Mouse (Mus musculus) kidney, postnatal 10 days (tissue): ENCODE measurements around the gene Cd180.
A peak's percentile ranks its signal among the peaks of the same experiment; 100 is the strongest.
"Not testable (repeated sequence)": the region's sequence is repeated elsewhere in the genome, so short reads cannot be mapped to it uniquely, and the experiment has no call there.

Source experiments
- DNase-seq: peaks from one replicate; pipeline ENCODE4 v3.0.0; 2021; ENCODE audit warnings: mixed read lengths

Gene Cd180

DNA sequence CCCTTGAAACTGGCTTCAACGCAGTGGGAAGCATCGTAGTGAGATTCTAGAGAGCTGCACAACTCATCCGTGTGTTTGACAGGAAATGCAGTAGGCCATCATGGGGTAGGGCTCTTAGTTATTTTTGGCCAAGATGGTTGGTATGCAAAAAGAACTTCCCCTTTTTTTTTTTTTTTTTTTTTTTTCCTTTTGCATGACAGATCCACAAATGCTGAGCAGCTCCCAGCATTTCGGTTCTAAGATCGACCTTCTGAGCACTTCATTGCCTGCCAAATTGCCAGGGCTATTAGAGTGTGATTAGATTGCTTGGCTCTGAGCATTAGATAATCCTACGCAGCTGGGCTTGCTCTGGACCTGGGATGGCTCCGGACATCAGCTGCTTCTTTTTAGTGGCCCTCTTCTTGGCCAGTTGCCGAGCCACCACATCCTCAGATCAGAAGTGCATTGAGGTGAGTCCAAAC lies at the start of gene Cd180:
Cd180 (plus strand) TSS at position 218 of the 461 bp plus-strand sequence.
- peak; percentile 49 for DNase-seq

DNA sequence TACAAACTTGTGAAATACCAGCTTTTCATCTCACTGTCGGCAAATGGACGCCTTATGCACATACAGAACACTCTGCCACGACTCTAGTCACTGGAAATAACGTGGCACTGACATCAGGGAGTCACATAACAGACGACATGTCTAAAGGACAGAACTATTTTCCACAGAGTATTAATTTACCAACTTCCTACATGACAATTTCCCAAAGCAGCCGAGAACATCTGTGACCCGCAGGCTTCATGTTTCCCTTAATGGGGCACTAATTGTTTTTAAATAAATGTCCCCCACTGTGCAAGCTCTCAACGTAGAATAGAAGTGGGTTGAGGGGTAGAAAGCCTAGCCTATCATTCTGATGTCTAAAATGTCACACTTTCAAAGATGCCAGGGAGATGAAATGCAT lies 49.0 kb upstream of the Cd180 start:
- no peak for DNase-seq

DNA sequence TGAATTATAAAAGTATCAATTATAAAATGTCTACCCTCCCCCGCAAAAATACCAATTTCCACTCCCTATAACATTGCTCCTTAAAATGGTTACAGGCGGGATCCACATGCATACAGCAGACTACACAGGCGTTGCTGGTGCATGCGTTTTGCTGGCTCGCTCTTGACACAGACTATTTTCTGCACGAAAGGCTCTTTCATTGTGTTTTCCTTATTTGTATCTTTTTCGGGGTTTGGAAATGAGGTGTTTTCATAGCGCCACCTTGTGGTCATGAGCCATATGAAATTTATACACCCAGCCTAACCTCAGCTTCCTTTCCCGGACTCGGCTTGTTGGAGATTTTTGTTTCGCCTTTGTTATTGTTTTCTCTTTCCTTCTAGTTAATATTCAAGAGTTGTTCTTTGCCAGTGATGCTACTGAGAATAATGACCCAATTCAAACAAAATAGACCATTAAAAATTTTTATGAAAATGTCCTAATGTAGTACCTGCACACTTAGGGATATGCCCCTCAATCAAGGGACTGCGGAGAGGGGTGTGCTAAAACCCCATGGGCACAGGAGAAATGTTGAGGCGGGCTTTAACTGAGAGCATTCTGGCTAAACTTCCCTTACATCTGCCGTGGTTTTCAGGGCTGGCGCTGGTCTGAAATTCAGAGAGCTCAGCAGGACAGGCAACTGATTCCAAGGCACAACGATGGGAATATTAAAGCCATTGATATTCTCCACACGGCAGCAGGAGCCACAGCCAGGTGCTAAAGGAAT lies 48.4 kb upstream of the Cd180 start:
- peak; percentile 84 for DNase-seq

DNA sequence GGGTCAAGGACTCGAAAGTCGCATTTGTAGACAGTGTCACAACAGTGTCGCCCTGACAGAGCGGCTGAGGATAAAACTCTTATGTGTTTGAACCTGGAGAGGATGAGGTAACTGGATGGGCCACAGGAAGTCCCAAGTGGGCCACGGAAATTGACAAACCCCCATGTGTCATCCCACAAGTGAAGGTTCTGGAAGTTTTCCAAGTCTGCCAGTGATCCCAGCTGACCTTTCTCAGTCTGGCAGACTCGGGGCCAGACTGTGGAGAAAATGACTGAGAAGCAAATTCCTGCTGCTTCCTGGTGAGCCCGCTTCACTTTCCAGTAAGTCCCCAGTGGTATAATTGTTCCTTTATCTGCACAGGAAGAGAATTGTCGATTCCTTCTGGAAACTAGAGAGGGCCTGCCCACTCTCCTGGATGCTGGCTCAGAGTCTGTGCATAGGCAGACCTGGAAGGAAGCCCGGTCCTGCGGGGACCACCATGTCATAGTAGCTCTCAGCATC lies 47.0 kb upstream of the Cd180 start:
- DNase-seq = peak; percentile 58

DNA sequence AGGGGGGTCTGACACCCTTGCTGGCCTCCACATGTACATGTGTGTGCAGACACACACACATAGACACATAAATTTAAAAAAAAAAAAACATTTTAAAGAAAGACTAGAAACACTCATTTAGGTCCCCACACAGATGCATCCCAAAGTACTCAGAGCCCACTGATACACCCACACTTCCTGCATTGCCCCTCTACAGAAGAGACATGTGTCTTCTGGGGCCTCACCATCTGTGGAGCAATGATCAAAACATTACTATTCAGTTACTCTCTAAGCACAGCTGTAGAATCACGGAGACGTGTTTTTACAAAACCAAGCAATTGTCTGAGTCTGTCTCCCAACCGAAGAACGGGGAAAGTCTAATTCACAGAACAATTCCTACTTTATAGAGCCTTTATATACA lies 45.8 kb upstream of the Cd180 start:
- DNase-seq = no peak

DNA sequence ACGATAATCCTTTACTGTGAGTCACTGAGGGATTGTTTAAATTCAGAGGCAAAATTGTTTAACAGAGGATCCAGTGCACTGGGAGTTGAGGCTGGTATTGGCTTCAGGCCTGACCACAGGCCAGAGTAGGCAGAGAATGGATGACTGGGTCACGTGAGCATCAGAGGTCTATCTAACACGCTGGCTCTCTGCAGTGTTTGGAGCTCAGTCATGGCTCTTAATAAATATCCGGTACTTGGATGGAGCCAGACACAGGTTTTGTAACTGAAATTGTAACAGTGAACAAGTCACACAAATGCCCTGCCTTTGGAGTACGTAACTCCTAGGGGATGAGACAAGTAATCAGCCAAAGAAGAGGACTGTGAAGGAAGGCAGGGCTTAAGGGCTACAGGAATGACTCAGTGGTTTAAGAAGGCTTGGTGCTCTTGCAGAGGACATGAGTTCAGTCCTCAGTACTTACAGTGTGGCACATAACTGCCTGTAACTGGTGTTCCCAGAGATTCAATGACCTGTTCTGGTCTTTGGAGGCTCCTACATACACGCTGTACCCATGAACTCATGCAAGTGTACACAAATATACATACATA lies 41.0 kb upstream of the Cd180 start:
- DNase-seq = no peak

DNA sequence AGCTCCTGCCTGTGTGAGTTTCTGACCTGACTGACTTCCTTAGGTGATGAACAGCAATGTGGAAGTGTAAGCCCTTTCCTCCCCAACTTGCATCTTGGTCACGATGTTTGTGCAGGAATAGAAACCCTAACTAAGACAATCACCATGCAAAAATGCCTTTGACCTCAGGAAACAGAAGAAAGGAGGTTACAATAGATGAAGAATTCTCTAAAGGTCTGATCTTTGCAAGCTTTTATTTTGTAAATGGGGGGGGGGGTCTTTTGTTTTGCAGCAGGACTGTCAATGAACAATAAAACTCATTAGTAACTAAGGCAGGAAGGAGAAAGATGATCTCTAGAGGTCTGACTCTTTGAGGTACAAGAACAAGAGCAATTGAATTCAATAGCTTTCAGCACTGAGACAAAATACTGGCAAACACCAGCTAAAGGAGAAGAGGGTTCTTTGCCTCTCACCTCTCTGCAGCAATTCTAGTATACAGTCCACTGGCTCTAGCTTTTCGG lies 38.2 kb upstream of the Cd180 start:
- no peak for DNase-seq

DNA sequence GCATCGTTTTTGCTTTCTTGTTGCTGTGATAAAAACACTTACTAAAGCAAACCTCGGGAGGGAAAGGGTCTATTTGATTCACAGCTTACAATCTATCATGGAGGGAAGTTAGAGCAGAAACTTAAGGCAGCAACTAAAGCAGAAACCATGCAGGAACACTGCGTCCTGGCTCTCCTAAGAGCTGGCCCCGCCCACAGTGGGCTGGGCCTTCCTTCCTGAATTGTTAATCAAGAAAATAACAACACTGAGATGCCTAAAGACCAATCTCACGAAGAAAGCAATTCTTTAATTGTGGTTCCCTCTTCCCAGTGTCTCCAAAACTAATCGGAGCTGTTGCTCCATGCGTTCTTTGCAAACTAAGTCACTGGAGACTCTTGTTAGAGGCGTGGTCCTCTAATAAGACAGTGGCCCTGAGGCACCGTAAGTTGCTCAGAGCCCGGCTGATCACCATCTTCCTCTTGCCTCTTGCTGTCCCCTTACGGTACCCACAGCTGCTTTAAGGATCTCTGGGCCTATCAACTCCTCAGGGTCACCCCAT lies 37.1 kb upstream of the Cd180 start:
- DNase-seq = peak; percentile 50

DNA sequence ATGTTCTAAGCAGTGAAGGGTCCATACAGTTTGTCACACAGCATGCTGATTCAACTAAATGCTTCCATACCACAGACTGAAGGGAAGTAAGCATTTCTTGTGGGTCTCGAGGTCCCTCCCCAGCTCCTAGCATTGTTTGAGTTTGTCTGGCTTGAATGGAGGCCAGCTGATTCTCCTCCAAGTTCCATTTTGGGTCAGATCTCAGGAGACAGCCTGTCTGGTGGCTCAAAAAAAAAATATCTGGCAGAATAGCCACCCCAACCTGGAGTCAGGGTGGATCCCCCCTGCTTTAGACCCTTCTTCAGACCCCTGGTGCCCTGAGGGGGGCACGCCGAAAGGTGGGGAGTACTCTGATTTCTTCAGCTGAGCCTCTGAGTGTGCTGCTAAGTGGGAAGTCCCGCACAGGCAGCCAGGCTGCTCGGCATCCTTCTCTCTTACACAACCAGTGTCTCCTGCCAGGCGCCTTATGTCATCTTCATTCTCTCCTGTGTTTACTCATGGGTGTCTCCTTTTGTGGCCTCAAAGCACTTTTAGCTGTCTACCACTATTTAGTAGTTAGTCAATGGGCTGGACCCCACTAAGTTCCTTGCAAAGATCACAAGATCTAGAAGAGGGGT lies 35.0 kb upstream of the Cd180 start:
- DNase-seq = peak; percentile 51

DNA sequence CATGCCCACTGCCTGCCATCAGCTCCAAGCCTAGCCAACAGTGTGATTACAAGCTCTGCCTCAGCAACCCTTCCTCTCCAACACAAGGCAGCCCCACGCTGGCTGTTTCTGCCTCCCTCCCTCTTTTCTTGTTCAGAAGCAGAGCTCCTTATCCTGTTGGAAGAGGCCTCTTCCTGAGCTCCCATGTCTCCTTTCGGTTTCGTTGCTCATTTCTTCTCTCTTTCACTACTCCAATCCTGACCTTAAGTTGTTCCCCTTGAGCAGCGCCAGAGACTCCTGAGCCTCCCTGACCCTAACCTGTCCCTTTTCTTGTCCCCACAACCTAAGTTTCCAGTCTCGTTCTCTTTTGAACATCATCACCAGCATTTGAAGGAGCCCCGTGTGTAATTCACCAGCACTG lies 29.3 kb upstream of the Cd180 start:
- DNase-seq = no peak

DNA sequence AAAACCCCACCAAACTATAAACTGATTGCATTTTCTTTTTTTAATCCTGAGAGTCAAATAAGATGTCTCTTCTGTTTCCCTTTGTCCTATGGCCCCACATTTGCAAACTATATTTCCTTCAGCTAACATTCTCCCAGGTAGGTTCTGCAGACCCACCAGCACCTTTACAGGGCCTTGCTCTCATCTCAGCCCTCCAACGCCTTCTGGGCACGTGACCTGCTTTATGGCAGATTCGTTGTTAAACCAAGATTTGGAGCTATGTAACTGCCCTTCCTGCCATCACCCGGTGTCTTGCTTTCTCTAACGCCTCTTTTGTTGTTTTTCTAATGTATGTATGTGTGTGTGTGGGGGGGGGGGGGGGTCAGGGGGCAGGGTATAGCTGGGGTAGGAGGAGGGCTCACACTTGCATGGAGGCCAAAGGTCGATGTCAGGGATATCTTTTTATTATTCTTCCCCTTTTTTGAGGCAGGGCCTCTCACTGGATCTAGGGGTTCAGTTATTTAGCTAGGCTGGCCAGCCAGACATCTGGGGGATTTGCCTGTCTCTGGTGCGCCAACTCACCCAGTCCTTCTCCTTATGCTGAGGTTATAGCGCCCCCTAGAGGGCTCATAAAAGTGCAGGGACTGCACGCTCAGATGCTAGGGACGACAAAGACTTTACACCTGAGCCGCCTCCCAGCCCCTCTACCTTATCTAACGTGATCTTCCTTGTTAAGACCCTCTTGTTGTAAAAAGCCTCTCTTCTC lies 28.3 kb upstream of the Cd180 start:
- peak; percentile 61 for DNase-seq

DNA sequence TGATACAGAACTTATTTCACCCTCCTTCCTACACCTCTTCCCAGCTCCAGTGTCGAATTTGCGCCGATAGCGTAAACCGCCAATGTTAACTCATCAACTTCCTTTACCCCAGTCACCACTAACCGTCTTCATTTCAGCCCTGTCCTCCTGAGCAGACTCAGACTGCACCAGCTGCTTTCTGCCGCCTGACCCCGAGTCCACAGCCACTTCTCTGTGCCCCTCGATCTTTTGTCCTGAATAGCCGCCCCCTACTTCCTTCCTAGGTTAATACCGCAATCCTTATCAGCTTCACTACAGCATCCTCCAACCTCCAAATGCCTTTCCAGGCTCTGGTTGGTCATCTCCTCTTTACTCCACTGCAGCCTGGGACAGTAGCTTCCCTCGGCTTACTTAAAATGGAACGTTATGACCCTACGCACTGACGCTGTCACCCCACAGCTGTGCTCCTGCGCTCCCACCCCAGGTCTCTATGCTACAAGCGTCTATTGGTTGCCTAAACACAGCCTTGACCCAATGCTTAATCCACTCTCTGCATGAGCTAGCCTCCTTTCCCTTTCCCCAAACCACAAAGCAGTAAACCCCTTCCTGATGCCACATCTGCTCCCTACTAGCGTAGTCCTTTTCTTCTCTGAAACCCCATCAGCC lies 27.6 kb upstream of the Cd180 start:
- DNase-seq = no peak

DNA sequence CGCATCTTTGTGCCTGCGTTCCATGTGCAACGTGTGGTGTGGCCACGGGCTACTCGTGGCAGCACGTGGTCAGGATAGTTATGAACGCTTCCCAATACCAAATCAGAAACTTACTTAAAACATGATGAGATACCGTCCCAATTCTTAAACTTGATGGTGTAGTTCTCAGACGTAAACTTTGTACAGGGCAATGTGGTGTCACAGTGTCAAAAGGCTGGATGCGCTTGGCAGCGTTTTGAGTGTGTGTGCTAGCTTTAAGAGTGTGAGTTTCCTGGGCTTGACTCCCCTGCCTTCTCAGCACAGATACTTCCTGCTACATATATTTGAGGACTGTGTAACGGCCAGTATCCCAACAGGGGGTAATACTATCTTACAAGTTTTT lies 27.1 kb upstream of the Cd180 start:
- DNase-seq = no peak

DNA sequence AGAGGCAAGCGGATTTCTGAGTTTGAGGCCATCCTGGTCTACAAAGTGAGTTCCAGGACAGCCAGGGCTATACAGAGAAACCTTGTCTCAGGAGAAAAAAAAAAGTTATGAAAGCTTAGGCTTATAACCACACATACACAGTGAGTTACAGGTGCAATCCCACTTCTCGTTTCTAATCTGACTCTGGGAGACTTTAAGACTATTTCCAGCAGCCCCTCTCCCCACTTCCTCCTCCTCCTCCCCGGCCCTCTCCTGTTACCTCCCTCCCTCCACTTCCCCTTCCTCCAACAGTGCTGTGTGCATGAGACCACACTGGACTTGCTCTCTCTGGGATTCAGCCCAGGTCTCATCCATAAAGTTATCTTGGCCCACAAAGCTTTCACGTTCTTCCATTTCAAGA lies 26.6 kb upstream of the Cd180 start:
- no peak for DNase-seq

DNA sequence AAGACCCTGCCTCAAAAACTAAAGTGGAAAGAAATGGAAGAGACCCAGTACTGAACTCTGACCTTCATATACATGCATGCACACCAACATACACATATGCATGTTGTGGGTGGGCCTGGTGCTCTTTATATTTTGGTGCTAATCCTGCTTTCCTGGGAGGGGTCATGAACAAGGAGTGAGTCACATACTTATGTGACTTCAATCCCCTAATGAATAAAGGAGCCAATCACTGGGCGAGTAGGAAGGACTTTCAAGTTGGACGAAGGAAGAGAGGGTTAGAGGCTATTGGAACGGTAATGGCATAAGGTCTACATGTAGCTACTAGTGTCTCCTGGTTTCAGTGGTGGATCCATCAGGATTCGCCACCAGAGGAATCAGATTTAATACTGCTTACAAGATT lies 26.0 kb upstream of the Cd180 start:
- no peak for DNase-seq

DNA sequence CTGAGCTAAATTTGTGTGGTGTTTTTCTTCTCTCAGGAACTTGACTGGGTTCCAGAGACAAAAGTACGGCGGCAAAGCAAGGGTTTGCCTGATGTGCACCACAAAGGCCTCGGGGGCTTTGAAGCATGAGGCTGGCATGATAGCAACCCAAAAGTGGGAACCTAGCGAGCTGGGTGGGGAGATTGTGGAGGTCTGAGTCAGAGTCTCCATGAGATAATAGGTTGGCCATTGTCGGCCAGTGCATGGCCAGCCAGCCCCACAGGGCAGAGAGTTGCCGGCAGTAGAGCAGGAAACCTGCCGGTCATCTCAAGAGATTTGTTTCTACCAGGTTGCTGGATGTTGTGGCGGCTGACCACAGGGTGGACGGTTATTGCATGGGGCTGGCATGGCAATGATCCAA lies 25.5 kb upstream of the Cd180 start:
- no peak for DNase-seq

DNA sequence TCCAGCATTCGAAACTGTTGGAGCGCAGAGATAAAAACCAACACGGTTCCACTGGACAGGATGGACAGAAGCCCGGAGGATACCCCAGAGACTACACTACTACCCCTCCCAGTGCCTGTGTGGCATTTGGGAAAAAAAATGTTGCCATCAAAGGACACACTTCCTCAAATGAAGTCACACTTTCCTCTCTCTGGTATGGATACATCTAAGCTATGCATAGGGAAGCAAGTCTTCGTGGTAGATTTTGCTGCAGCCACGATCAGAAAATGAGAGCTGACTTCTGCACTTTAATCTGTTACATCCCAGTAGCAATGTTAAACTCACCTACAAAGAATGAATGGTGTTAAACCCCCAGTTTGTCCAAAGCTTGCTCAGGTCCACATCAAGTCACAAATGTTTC lies 24.4 kb upstream of the Cd180 start:
- no peak for DNase-seq

DNA sequence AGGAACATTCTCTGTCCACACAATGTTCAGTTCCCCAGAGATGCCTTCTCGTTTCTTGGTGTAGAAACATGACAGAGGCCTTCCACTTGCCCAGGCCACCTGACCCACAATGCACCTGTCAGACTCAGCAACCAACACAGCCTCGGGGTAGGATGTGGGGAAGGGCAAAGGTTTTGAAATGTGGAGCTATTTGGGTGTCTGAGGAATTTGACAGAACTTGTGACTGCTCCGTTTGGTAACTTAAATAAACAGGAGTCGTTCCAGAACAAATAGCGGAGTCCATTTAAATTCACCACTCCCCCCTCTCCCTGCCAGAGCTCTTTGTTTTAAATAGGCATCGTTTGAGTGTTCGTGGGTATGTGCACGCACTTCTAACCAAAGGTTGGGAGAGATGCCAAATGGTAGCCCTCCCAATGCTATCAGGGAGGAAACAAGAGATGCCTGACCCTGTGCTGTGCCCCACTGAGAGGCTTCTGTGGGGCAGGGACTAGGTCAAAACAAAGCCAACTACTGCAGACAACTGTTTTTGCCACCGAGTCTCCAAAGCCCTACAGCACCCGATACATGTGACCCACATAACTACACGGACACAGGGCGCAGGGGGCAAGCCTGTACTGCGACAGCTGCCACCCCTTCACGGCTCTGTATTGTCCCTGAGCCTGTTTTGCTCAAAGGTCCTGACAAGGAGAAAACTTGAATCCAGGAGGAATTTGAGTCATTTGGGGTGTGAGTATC lies 23.7 kb upstream of the Cd180 start:
- peak; percentile 56 for DNase-seq

DNA sequence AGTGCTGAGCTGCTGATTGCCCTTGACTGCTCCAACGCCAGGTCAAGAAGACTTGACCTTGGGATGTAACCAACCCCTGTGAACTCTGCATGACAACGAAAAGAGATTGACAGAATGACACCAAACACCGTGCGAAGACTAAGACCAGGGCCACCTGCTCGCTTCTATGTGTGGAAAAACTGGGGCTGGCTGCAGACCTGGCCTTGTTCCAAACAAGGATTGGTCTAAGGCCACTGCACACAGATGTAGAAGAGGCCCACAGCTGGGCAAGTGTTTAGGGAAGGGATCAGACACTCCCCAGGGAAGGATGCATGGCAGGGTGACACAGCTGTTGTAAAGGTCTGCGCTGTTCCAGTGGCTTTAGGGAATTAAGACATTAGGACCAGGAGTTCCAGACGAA lies 22.9 kb upstream of the Cd180 start:
- DNase-seq = no peak

DNA sequence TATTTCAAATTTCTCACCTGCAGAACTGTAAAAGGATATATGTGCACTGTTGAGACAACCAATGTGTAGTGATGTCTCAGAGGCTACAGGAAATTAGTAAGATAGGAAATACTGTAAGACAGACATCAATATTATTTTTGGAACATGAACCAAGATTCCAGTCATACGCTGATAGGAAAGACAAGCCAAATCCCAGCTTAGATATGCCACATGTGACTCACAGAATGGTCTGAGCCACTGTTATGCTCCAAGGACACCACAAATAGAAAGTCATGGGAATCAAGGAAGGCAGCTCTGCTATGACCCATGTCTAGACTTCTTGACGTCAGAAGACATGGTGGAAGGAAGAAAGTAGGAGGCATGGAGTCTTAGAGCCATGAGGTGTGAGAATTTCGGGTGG lies 19.3 kb upstream of the Cd180 start:
- no peak for DNase-seq

DNA sequence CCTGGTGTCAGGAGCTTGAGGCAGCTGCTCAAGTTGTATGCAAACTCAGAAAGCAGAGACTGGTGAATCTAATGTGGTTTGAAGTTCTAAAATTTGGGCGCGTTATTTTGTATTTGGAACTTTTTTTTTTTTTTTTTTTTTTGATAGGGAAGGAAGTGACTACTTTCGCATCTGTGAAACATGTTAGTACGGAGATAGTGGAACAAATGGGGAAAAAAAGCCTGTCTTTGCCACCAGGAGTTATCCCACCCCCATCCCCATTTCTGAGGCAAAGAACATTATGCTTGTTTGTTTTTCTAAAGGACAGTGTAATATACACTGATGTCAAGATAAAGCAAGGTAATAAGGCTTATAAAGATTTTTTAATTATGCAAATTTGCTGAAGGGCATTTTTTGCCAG lies 15.8 kb upstream of the Cd180 start:
- DNase-seq = not testable (repeated sequence)

DNA sequence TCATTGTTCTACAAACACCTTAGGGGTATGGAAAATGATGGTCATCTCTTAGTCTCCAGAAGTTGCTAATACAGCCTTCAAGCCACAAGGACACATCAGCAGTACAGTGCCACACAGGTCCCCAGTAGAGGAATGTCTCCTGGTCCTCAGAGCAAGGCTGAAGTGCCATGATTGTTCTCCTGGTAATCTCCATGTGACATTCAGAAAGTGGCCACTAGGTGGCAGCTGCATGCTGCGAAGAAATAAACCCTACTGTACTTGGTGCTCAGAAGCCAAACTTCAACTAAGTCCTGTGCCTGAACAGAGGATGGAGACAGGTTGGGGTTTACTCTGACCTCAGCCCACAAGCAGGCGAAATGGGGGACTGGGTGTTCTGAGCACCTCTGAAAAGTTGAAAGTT lies 14.9 kb upstream of the Cd180 start:
- DNase-seq = peak; percentile 88
